Mouse (Mus musculus) heart, adult 9 months (tissue): Measurements from ENCODE around the gene Ptrhd1.

ENCODE experiments used
- DNase-seq, 2 experiments: peaks; one replicate each; pipeline ENCODE4 v3.0.0; 2022; ENCODE audit warnings: low spot score in 2 of 2

The Ptrhd1 gene

GRCm38 (mm10) chr12:4243805-4244204, 10.0 kb downstream of the Ptrhd1 start:
- DNase-seq, result no peak

DNA sequence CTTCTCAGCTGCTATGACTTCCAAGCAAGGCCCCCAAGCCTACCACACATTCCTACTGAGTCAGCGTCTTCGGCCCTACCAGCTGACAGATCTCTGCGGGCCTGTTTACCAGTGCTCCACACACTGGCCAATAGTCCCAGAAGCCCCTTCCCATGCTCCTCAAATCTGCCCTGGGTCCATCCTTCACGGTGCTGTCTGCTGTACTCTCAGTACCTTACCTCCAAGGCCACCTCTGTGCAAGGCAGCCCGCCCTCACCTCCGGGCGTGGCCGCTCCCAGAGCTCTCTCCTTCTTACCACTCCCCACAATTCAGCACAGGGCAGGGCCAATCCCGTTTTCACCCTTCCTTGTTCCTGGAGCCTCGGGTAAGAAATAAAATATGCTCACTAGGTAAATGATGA, 11.9 kb downstream of the Ptrhd1 start:
- no peak for DNase-seq

GRCm38 (mm10) chr12:4249786-4250185, 16.0 kb downstream of the Ptrhd1 start:
- no peak for DNase-seq

- no peak for DNase-seq
Observed at GRCm38 (mm10) chr12:4252742-4253655, 19.2 kb downstream of the Ptrhd1 start.

GRCm38 (mm10) chr12:4267765-4268164, 33.9 kb downstream of the Ptrhd1 start:
- no peak for DNase-seq

DNA sequence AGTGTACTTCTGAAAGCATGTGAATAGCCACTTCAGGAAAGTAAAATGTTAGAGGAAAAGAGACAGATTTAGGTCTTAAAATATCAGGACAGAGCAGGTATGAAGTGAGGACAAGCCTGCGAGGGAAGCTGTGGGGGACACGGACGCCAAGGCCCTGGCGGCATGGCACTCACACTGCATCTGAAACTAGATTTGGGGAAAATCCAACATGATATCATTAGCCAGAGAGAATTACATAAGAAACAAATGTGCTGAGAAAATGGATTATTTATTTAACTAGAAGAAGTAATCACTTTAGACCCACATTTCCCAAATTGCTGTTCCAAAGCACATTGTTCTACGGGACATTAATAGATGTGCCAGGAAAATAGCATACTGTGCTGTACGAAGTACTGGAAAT, 37.3 kb downstream of the Ptrhd1 start:
- DNase-seq, result no peak

- no peak for DNase-seq
Observed at GRCm38 (mm10) chr12:4278978-4279755, 45.3 kb downstream of the Ptrhd1 start.

- DNase-seq, result no peak
Observed at GRCm38 (mm10) chr12:4279878-4280277, 46.1 kb downstream of the Ptrhd1 start.

DNA sequence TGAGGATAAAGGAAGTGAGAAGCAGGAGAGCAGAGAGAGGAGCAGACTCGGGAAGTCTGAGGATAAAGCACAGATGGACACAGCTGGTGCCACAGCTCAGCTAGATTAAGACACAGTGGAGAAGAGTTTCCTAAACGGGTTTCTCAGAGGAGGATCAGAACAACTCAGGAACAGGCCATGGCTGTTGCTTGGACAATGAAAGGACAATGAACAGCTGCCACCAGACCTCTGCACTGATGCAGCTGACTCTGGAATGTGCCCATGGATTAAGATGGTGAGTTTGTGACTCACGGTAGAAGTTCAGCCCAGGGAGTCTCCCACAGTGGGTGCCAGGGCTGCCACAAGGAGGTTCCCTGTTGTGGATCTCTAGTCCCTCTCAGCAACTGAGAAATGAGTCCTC, 51.4 kb downstream of the Ptrhd1 start:
- peak; percentile 34 to 63 for DNase-seq
